Mouse (Mus musculus): ENCODE results near the gene Cyp27b1.
"Not testable (repeated sequence)": the region's sequence is repeated elsewhere in the genome, so short reads cannot be mapped to it uniquely, and the experiment has no call there.

Gene Cyp27b1

DNA sequence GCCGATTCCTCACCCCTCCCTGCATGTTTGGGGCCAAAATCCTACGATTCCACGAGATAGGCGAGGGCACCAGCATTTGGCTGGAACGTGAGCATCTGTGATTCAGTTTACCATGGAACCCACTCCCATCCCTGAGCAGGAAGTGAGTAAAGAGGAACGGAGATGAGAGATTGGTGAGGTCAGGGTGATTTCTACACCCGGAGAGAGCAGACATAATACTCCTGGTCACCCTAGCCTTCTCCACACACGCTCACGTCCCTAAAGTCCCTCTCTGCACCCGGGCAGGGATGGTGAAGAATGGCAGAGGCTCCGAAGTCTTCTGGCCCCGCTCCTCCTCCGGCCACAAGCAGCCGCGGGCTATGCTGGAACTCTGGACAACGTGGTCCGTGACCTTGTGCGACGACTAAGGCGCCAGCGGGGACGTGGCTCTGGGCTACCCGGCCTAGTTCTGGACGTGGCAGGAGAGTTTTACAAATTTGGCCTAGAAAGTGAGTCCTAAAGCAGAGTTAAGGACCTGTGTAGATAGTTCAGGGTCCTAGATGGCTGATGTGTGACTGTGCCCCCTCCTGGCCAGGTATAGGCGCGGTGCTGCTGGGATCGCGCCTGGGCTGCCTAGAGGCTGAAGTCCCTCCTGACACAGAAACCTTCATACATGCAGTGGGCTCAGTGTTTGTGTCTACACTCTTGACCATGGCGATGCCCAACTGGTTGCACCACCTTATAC, 1.5 kb downstream of the Cyp27b1 start:
- DNase-seq (ENCODE audit: low spot score) = no peak

DNA sequence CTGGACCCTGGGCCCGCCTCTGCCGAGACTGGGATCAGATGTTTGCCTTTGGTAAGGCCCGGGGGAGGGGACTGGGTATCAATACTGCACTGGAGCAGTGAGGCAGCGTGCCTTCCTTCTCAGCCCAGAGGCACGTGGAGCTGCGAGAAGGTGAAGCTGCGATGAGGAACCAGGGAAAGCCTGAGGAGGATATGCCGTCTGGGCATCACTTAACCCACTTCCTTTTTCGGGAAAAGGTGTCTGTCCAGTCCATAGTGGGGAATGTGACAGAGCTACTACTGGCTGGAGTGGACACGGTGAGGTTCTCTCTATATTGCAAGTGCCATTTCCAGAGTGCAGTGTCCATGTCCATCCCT, 2.0 kb downstream of the Cyp27b1 start:
- no peak for DNase-seq (ENCODE audit: low spot score)

DNA sequence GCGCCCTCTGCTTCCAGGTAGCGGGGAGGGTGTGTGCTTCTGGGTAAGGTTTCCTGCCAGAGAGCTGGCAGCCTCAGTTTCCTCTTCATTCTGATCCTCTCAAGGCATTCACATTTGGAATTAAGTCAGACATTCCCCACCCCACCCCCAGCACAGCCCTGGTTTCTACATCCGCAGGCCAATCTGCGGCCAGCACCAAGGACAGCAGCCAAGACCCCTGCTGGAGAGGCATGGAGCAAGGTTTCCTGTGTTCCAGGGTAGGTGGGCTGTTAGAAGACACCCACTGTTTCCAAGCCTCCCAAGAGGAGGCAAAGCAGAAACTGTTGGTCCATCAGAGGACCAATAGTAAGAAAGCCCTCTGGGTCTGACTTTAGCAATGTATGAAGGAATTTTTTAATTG, 6.6 kb downstream of the Cyp27b1 start:
- no peak for DNase-seq (ENCODE audit: low spot score)

DNA sequence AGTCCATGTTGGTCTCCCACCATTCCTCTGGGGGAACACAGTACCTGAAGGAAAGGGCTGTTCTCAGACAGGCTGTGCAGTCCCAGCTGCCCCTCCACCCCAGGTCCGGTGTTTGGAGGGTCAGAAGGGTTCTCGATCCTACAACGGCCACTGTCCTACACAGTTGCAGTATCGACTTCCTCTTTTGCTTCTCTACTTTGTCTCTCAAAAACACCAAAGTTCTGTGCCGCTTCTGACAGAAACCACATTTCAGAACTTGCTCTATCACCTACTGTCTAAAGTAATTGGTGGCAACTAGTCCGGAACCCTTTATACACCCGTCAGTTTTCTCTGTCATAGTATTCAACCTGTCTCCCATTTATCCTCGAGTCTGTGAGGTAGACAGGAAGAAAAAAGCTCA, 7.4 kb downstream of the Cyp27b1 start:
- no peak for DNase-seq (ENCODE audit: low spot score)

DNA sequence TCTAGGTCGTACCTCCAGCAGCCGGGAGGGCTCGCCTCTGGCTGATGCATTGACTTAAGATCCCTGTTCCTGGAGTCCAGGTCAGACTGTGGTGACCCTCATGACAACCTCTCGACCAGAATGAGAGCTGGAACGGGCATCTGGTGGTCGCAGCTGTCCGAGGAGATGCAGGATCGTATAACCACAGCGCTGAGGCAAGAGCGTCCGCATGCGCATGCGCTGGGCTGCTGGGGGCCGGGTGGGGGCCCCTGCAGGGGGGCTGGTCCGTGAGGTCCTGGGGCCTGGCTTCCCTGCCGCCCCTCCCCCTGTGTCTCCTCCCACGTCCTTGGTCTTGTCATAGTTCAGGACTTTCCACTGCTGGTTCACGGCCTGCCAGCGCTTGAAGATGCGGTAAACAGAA, 8.4 kb downstream of the Cyp27b1 start:
- no peak for DNase-seq (ENCODE audit: low spot score)

DNA sequence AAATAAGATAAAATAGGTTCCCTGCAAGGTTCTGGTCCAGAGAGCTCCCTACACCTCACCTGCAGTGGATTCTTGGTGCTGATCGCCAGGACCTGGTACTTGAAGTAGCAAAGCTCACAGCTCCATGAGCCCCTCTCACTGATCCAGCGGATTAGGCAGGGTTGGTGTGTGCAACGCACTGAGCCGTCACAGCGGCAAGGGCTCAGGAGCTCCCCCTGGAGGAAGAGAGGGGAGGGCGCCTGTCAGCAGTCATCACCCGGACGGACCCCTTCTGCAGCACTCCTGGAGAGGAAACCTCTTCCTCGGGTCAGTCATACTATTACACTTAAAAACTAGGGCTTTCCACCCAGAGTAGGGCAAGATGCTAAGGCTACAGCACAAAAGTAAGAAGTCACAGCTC, 10.1 kb downstream of the Cyp27b1 start:
- DNase-seq (ENCODE audit: low spot score) = peak; percentile 68

DNA sequence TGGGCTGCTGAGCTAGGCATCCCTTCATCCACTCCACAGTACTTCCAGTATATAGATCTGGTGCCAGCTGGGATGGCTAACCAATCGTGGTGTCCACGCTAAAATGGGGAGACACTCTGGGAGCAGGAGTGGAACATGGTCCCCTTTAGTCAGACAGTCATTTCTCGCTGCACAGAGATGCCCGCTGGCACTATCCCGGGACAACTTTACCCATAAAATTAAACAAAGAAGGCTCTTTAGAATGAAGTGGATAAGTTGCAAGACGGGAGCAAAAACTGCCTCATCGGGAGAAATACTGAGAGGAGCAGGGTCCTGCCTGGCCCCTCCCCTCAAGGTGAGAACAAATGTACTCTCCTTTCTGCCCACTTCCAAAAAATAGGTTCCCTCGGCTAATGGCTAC, 10.7 kb downstream of the Cyp27b1 start:
- DNase-seq (ENCODE audit: low spot score) = no peak

DNA sequence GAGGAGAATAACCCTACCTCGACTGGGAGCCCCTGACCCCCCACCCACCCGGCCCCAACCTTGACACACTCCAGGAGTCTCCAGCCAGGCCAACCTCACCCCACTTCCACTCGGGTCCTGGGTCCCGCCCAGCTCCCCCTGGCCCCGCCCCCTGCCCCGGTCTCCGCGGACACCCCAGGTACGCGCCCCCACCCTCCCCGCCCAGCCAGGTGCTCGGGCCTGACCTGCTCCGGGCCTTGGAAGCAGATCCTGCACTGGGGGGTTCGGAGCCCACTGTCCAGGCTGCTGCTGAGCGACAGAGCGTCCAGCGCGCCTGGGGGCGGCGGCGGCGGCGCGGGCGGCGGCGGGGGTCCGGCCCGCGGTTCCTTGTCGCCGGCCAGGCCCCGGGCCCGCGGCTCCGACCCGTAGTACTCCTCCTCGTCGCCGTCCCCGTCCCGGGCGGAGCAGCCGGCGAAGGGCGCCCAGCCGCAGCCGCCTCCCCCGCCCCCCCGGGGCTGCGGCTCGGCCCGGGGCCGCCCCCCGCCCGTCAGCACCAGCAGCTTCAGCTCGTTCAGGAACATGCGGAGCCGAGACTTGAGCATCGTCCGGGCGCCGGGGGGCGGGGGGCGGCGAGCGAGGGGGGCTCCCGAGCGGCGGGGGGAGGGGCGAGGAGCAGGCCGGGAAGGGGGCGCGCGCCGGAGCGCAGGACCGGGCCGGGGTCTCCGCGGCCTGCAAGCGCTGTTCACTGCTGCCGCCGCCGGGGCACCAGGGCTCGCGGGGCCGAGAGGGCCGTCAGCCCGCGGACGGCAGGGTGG, 11.3 kb downstream of the Cyp27b1 start:
- DNase-seq (ENCODE audit: low spot score) = no peak

DNA sequence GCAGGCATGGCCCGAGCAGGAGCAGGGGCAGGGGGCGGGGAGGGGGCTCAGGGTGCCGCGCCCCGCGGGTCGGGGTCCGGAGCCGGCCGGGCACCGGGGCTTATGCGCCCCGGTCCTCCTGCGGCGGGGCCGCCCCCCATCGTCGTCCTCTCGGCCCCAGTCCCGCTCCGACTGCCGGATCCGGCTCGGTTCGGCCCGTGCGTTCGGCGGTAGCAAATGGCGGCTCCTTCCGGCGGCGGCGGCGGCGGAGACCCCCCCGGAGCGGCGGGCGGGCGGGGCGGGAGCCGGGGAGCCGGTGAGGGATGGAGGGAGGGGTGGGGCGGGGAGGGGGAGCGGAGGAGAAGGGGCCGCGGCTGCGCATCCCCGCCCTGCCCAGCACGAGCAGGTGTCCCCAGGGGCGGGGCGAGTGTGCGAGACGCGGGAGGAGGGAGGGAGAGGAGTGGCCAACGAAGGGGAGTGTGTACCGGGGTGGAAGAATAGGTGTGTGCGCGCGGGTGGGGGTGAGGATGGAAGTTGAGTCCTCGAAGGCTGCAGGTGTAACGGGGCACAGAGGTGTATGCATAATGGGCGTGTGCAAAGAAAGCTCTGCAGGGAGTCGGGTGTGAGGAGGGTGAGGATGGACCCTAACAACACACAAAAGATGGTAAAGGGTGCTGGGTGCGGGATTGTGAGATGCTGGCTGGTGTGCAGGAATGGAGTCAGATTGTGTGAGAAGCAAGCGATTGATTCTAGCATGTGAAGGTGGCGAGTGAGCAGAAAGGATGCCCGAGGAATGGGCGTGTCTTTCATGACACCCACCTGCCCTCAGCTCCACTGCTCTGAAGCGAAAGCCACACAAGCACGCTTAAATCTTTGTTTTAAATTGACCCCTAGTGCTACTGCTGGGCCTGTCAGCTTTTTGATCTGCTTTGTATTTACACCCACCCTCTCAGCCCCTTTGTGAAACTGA, 12.2 kb downstream of the Cyp27b1 start, which contains the start of gene March9:
March9 (minus strand) TSS at position 217 of the 949 bp plus-strand sequence.
- peak; percentile 81 for DNase-seq (ENCODE audit: low spot score)

DNA sequence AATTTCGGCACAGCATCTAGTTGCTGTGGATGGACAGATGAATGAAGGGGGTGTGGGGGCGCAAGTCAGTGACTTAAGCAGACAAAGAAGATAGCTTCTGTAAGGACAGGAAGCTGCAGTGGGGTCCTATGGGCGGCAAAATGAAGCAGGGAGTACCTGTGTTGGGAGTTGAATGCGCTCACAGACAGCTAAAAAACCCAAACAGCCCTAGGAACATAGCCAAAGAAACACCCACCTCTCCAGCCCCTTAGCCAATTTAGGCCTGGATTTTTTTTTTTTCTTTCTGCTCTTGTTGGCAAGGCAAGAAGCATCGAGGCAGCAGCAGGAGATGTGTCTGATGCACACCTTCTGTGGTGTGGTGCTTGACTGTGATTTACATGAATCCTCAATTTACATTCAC, 13.0 kb downstream of the Cyp27b1 start:
- no peak for DNase-seq (ENCODE audit: low spot score)

DNA sequence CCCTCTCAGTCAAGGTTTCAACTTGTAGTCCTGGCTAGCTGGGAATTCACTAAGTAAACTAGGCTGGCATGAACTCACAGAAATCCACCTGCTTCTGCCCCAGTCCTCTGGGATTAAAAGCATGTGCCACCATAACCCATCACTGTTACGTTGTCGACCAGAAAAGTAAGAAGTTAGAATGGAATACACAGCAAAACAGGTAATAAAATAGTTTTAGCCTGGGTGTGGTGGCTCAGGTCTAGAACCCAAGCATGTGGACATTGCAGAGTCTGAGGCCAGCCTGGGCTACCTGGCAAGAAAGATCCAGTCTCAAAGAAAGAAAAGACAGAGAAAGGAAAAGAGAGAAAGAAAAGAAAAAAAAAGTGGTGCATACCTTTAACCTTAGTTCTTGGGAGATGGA, 13.5 kb downstream of the Cyp27b1 start:
- DNase-seq (ENCODE audit: low spot score) = no peak

DNA sequence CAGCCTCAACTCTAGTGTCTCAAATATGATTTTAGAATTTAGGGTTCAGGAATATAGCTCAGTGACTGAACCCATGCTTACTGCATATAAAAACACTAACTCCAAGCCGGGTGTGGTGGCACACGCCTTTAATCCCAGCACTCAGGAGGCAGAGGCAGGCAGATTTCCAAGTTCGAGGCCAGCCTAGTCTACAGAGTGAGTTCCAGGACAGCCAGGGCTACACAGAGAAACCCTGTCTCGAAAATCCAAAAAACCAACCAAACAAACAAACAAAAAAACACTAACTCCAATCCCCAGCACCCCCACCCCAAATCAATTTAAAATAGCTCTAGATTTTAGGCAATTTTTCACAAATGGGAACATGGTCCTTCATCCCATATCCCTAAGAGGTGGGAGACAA, 14.1 kb downstream of the Cyp27b1 start:
- not testable (repeated sequence) for DNase-seq (ENCODE audit: low spot score)

DNA sequence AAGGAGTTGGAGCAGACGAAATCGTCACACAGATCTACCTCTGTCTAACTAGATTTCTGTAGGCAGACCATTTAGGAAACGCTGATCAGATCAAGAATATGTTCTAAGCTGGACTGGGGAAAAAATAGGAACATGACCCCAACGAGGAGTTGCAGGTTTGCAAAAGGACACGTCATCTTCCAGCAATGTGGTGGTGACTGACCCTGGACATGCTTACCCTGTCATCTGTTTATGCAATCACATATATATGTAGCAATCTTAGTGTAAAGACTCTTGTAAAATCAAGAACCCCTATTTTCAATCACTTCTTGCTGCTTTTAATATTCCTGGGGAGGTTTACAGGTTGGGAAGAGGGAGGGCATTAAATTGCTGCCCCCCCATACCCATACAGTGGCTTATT, 14.5 kb downstream of the Cyp27b1 start:
- no peak for DNase-seq (ENCODE audit: low spot score)

DNA sequence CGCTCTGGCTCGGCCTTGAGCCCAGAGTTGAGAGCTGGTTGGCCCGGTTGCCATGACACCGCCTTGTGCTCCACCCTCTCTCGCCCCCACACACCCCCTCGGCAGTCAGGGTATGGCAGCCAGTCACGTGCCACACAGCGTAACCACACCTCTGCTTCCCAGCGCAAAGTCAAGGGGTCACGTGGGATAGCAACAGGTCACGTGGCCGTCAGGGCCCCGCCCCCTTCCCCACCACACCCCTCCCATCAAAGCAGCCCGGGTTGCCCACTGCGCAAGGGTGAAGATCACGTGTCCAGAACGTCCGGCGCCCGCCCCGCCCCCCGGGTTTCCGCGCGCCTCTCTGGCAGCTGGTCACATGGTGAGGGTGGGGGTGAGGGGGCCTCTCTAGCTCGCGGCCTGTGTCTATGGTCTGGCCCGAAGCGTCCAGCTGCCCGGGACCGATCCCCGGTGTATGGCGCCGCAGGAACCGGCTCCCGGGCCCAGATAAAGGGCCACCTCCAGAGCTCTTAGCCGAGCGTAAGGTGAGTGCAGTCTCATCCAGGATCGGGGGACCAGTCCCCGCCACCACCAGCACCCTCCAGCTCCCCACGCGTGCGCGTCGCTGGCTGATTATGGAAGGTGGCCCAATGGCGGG, 15.3 kb downstream of the Cyp27b1 start, which contains the start of gene Cdk4:
Cdk4 (plus strand) TSS at position 296 of the 634 bp plus-strand sequence.
- peak; percentile 97 for DNase-seq (ENCODE audit: low spot score)

DNA sequence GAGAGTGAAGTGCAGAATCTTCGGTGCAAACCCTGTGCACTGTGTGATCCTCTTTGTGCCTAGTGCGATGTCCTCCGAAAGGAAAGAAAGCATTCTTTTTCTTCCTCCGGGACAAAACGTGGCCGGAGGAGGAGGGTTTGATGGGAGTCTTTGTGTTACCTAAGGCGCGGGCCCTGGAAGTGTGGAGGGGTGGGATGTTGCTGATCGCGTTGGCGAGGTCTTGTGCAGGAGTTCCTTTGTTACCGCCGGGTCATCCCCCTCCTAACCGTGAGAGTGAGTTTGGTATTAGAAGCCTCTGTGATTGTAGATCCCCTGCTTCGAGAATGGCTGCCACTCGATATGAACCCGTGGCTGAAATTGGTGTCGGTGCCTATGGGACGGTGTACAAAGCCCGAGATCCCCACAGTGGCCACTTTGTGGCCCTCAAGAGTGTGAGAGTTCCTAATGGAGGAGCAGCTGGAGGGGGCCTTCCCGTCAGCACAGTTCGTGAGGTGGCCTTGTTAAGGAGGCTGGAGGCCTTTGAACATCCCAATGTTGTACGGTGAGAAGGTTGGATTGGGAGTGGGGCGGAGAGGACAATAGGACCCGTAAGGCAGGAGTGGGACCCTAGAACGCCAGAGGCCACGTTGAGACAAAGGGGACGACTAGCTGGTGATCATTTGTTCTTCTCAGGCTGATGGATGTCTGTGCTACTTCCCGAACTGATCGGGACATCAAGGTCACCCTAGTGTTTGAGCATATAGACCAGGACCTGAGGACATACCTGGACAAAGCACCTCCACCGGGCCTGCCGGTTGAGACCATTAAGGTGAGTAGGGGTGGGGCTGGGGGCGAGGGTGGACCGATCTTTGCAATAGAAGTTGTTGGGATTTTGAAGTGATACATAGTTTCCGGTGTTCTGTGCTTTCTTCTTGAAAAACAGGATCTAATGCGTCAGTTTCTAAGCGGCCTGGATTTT, 16.1 kb downstream of the Cyp27b1 start:
- DNase-seq (ENCODE audit: low spot score) = no peak

DNA sequence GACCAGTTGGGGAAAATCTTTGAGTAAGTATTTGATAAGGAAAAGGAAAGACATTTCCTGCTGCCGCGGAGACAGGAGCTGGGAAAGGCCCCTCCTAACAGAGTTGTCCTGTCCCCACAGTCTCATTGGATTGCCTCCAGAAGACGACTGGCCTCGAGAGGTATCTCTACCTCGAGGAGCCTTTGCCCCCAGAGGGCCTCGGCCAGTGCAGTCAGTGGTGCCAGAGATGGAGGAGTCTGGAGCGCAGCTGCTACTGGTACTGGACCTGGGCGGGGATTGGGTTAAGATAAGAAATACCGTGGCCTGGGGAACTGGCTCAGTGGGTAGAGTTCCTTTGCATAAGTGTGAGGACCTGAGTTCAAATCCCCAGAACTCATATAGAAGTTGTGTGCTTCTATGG, 17.9 kb downstream of the Cyp27b1 start:
- no peak for DNase-seq (ENCODE audit: low spot score)

DNA sequence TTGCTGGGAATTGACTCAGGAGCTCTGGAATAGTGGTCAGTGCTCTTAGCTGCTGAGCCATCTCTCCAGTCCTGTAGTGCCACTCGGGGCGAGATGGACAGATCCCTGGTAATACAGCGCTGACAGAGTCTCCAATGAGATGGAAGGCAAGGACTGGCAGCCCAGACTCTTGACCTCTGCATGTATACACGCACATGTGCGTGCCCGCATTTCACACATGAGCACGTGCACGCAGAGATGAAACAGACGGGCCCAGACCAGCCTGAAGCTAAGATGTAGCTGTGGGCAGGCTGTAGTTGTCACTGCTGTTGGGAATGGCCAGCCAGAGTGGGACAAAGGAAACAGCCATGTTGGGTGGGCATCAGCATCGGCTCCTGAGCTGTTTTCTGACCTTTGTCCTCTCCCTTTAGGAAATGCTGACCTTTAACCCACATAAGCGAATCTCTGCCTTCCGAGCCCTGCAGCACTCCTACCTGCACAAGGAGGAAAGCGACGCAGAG, 18.5 kb downstream of the Cyp27b1 start:
- no peak for DNase-seq (ENCODE audit: low spot score)

DNA sequence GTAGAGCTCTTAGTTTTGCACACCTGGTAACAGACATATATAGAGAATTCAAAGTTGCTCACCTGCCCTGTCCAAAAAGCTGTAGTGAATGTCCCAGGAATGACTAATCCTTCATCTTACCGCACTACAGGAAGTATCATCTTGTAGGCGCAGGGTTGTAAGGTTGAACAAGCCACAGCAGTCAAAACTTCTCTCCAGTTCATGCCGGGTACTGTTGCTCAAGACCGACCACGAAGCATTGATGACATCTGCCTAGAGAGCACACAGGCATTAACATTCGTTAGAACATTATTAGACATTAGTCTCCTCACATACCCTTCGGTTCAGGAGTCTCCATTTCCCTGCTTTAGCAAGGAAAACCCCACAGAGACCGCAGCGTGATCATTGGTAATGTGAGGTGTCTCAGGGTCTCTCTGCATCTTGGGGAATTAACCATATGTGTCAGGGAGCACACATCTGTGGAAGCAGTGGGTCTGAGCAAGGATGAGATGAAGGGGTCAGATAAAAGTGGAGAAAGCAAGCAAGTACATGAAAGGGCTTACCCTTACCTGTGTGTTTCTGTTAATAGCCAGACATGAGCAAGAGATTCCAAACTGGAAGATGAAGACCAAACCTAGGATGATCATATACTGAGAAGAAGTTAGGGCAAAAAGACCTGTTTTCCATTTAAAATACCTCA, 20.4 kb downstream of the Cyp27b1 start:
- no peak for DNase-seq (ENCODE audit: low spot score)

DNA sequence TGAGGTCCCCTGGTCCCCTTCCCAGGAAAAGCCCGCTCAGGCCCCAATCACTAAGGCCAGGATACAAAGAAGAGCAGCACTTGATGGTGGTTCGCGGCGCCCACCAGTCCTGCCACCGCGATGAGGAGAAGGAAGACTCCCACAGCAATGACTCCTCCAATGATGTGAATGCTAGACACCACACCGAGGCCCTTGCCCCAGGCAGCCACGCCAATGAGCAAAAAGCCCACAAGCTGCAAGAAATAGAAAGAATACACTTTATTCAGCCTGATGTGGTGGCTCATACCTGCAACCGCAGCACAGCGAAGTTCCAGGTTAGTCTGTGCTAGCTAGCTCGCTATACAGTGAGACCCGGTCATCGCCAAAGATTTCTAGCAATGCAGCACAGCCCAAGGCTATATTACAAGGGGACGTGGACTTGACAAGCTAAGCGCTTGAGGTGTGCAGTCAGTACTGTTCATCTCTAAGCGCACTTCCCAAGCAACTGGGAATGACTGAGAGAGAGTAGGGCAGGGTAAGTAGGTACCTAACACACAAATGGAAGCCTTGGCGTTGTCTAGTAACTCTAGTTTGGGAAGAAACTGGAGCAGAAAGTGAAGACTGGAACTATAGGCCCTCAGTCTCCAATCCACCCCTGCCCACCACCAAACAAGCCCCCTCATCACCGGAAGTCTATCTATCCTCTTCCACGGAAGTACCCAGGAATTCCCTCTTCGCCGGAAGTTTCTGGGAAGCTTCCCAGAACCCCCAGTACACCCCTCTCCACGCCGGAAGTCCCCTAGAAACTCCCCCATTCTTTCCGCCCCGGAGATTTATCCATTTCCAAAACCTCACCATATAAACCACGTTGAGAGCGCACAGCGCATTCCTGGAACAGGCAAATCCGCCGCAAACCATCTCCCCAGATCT, 21.5 kb downstream of the Cyp27b1 start:
- DNase-seq (ENCODE audit: low spot score) = no peak

All from testis, postnatal 14 days (tissue).